Mouse (Mus musculus) ES-Bruce4 (cell line): ENCODE data around the gene Cubn.

Experiments
- CTCF ChIP-seq: IDR thresholded peaks from one replicate; pipeline ENCODE4 v1.8.1; 2011; ENCODE audit warnings: low read depth, low read length
- EP300 ChIP-seq: IDR thresholded peaks from 2 replicates; pipeline ENCODE4 v1.6.1; 2011; ENCODE audit warnings: low read depth, low read length; ENCODE audit not compliant: insufficient read depth
- POLR2A ChIP-seq: IDR thresholded peaks from one replicate; pipeline ENCODE4 v1.8.1; 2011; ENCODE audit warnings: low read length; ENCODE audit not compliant: insufficient read depth

DNA sequence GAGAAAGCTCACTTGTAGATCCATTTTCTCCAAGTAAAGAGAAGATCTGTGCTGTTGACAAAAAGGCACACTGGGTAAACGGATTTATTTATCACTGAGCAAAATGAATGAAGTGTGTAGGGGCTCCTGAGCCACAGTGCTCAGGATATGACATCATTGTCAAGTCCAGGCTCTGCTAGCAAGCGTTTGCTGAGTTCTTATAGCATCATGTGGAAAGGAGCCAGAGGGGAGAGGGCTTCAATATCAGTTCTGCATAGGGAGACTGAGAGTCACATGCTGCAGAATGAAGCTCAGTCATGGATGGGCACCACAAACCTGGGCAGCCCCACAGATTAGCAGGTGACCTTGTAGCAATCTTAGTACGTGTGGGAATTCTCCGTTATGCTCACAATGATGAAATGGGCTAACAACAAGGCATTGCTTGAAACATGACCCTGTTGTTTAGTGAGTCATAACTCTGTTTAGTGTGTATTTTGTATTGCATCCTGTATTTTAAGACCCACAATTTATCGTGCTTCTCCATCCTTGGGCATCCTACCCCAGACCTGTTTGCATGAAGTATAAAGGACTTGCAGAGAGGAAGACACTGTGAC lies 92.0 kb downstream of the Cubn start:
- TF ChIP-seq EP300, result no peak
- no peak for TF ChIP-seq POLR2A
- no peak for TF ChIP-seq CTCF
